Mouse (Mus musculus) heart, embryonic 16.5 days (tissue): ENCODE results near the gene Chmp6. TPM values are rescaled to one million over a fixed set of nuclear protein-coding genes. Genes with fewer than 3 reads are reported as not detected.
A peak's percentile ranks its signal among the peaks of the same experiment; 100 is the strongest.

Experiments
- ATAC-seq: fragments of 200-750 bp; cut with Nextera tagmentation; replicated peaks from 2 replicates; pipeline ENCODE4 v1.8.0; 2017; ENCODE audit warnings: moderate number of reproducible peaks; ENCODE audit not compliant: insufficient read depth, low FRiP score; ENCODE audit errors: extremely low read depth
- H3K27ac ChIP-seq: fragments of 300-500 bp; sonication (generic); 2 replicates; pipeline ENCODE4 v1.5.1; 2014; ENCODE audit warnings: mild to moderate bottlenecking, low read length, control low read depth, moderate library complexity
- H3K27me3 ChIP-seq: fragments of 300-500 bp; sonication (generic); 2 replicates; pipeline ENCODE4 v1.6.1; 2014; ENCODE audit warnings: low read length, mixed read lengths; ENCODE audit not compliant: control insufficient read depth, insufficient read depth
- H3K36me3 ChIP-seq: fragments of 300-500 bp; sonication (generic); 2 replicates; pipeline ENCODE4 v1.6.1; 2014; ENCODE audit not compliant: control insufficient read depth, insufficient read depth
- H3K4me1 ChIP-seq: fragments of 300-500 bp; sonication (generic); 2 replicates; pipeline ENCODE4 v1.6.1; 2014; ENCODE audit warnings: low read length, mixed read lengths; ENCODE audit not compliant: control insufficient read depth, insufficient read depth
- H3K4me2 ChIP-seq: fragments of 300-500 bp; sonication (generic); 2 replicates; pipeline ENCODE4 v1.6.1; 2014; ENCODE audit warnings: low read depth, mild to moderate bottlenecking, control low read depth, low read length
- H3K4me3 ChIP-seq: fragments of 300-500 bp; sonication (generic); 2 replicates; pipeline ENCODE4 v1.5.1; 2014; ENCODE audit warnings: mild to moderate bottlenecking, control low read depth, low read length
- H3K9ac ChIP-seq: fragments of 300-500 bp; sonication (generic); 2 replicates; pipeline ENCODE4 v1.6.1; 2014; ENCODE audit warnings: low read length, control low read depth
- H3K9me3 ChIP-seq: fragments of 300-500 bp; sonication (generic); replicated peaks from 2 replicates; pipeline ENCODE4 v1.6.1; 2016; ENCODE audit warnings: low read length; ENCODE audit not compliant: control insufficient read depth
- WGBS: fragments of 180-500 bp; shearing (Covaris S2); extraction: QIAGEN DNeasy Blood & Tissue Kit; methylation state at CpG from one replicate; pipeline ENCODE4 v1.1.7; 2014; 5-methylcytosine and 5-hydroxymethylcytosine counted together
- polyA plus RNA-seq: library from polyadenylated mRNA; unstranded; fragments of >200 nt; fragmentation: Nextera tagmentation; extraction: Ambion mirVana; gene quantifications from 2 replicates; pipeline ENCODE4 v1.2.1, GENCODE M21; 2015

The Chmp6 gene
- polyA plus RNA-seq, 1 experiment from 2014 or later, result 69.8 TPM

GRCm38 (mm10) chr11:119902891-119903290 is 10.3 kb upstream of the Chmp6 start:
- Histone ChIP-seq H3K4me2 (no peak overlapping the region), H3K27ac (no peak overlapping the region), H3K36me3 (peaks cover under 1% of the 10 kb centered on the region; the same call in 1 of the 2 replicates), H3K27me3 (peaks cover 4% of the 10 kb centered on the region), H3K9ac (no peak overlapping the region), H3K4me3 (no peak overlapping the region), H3K4me1 (no peaks in the 10 kb centered on the region), H3K9me3 (no peaks in the 10 kb centered on the region)
- WGBS, result 86% methylated on average over 4 of the region's 4 CpGs
- no peak for ATAC-seq

GRCm38 (mm10) chr11:119904621-119905286 is 8.5 kb upstream of the Chmp6 start:
- no peaks in the 10 kb centered on the region for H3K36me3 ChIP-seq
- no peak overlapping the region for H3K9ac ChIP-seq
- no peak overlapping the region for H3K4me2 ChIP-seq
- no peak for ATAC-seq
- H3K9me3 ChIP-seq, result no peaks in the 10 kb centered on the region
- H3K4me3 ChIP-seq, result no peak overlapping the region
- peaks cover 12% of the 10 kb centered on the region for H3K27me3 ChIP-seq
- 25% methylated on average over 5 of the region's 5 CpGs for WGBS
- H3K27ac ChIP-seq, result no peak overlapping the region
- H3K4me1 ChIP-seq, result peaks cover 1% of the 10 kb centered on the region; the same call in 1 of the 2 replicates

- Histone ChIP-seq H3K9ac (no peak overlapping the region), H3K27ac (no peak overlapping the region), H3K9me3 (no peaks in the 10 kb centered on the region), H3K36me3 (no peaks in the 10 kb centered on the region), H3K4me3 (no peak overlapping the region), H3K4me1 (peaks cover 6% of the 10 kb centered on the region; the same call in 1 of the 2 replicates), H3K27me3 (peaks cover 12% of the 10 kb centered on the region), H3K4me2 (no peak overlapping the region)
- WGBS, result 78% methylated on average over 5 of the region's 5 CpGs
- no peak for ATAC-seq
Observed at GRCm38 (mm10) chr11:119905794-119906193, 7.4 kb upstream of the Chmp6 start.

GRCm38 (mm10) chr11:119907006-119907650 is 6.1 kb upstream of the Chmp6 start:
- no peak overlapping the region for H3K9ac ChIP-seq
- no peak overlapping the region for H3K27ac ChIP-seq
- no peak overlapping the region for H3K4me3 ChIP-seq
- peaks cover 12% of the 10 kb centered on the region for H3K27me3 ChIP-seq
- no peak overlapping the region for H3K4me2 ChIP-seq
- peaks cover 6% of the 10 kb centered on the region; the same call in 1 of the 2 replicates for H3K4me1 ChIP-seq
- H3K36me3 ChIP-seq, result no peaks in the 10 kb centered on the region
- ATAC-seq, result no peak
- 32% methylated on average over 7 of the region's 7 CpGs for WGBS
- H3K9me3 ChIP-seq, result no peaks in the 10 kb centered on the region

GRCm38 (mm10) chr11:119907711-119908110 is 5.5 kb upstream of the Chmp6 start:
- Histone ChIP-seq H3K4me1 (peaks cover 6% of the 10 kb centered on the region; the same call in 1 of the 2 replicates), H3K4me3 (no peak overlapping the region), H3K9ac (no peak overlapping the region), H3K27ac (no peak overlapping the region), H3K27me3 (peaks cover 12% of the 10 kb centered on the region), H3K9me3 (no peaks in the 10 kb centered on the region), H3K4me2 (no peak overlapping the region), H3K36me3 (no peaks in the 10 kb centered on the region)
- no peak for ATAC-seq
- WGBS, result 38% methylated on average over 7 of the region's 7 CpGs

DNA sequence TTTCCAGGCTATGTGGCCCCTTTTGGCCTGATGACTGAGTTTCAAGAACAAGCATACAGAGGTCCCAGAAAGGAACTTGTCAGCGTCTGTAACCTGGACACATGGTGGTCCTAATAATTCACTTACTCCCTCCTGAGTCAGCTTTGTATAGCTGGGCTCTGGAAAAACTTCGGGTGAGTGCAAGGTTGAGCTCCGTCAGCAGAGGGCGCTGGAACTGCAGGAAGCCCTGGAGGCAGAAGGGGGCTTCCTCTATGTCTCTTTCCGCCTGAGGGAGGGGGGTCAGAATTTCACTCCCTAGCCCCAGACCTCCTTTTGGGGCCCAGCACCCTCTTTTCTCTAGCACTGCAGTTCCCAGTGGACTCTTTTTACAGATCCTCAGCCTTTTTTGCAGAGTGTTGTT is 3.8 kb upstream of the Chmp6 start:
- Histone ChIP-seq H3K4me3 (no peak overlapping the region), H3K27me3 (peaks cover 12% of the 10 kb centered on the region), H3K4me1 (peaks cover 13% of the 10 kb centered on the region), H3K36me3 (no peaks in the 10 kb centered on the region), H3K27ac (no peak overlapping the region), H3K4me2 (peak overlapping the region; percentile 41), H3K9me3 (no peaks in the 10 kb centered on the region), H3K9ac (peak overlapping the region; percentile 38; the same call in 1 of the 2 replicates)
- 3% methylated on average over 5 of the region's 5 CpGs for WGBS
- no peak for ATAC-seq

DNA sequence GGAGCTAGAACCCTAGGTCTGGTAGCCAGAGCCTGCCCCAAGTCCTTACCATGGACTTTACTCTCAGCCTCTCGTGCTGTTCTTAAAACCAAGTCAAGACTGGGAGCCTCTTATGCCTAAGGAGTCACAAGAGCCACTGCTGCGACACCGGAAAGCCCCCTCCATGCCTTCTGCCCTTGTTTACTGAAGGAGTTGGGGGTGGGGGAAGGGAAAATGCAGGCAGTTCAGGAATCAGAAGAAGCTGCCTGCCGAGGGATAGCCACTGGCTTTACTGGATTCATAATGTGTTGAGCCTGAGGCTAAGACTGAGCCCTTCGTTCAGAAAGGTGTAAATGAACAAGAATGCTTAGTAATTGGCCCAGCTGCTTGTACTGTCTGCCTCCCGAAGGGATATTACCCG is 396 bp upstream of the Chmp6 start:
- Histone ChIP-seq H3K27ac (no peak overlapping the region), H3K27me3 (peaks cover 8% of the 10 kb centered on the region), H3K36me3 (peaks cover 13% of the 10 kb centered on the region), H3K4me3 (peak overlapping the region; percentile 89), H3K9me3 (no peaks in the 10 kb centered on the region), H3K4me1 (peaks cover 31% of the 10 kb centered on the region), H3K9ac (peak overlapping the region; percentile 97), H3K4me2 (peak overlapping the region; percentile 93)
- ATAC-seq, result no peak
- WGBS, result 12% methylated on average over 7 of the region's 7 CpGs

DNA sequence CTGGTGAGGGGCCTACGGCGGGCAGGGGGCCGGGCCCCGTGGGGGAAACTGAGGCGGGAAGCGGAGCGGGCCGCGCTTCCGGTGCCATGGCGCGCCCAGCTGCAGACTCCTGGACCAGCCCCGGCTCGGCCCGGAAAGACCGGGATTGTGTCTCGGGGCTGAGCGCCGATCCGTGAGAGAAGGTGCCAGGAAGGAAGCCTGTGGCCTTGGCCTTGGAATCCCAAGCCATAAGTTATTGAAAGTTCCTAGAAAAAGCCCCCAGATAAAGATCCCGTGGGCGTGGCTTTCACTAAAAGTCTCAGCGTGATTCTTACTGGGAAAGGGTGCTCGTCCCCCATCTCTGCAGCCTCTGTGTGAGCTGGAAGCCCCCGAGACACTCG is 684 bp downstream of the Chmp6 start:
- H3K36me3 ChIP-seq, result peaks cover 22% of the 10 kb centered on the region
- WGBS, result 0% methylated on average over 26 of the region's 26 CpGs
- peak overlapping the region; percentile 79 for H3K27ac ChIP-seq
- H3K9me3 ChIP-seq, result no peaks in the 10 kb centered on the region
- no peaks in the 10 kb centered on the region; the same call in 1 of the 2 replicates for H3K27me3 ChIP-seq
- ATAC-seq, result peak; percentile 49
- peaks cover 31% of the 10 kb centered on the region for H3K4me1 ChIP-seq
- H3K4me2 ChIP-seq, result peak overlapping the region; percentile 93
- H3K4me3 ChIP-seq, result peak overlapping the region; percentile 89
- peak overlapping the region; percentile 97 for H3K9ac ChIP-seq

DNA sequence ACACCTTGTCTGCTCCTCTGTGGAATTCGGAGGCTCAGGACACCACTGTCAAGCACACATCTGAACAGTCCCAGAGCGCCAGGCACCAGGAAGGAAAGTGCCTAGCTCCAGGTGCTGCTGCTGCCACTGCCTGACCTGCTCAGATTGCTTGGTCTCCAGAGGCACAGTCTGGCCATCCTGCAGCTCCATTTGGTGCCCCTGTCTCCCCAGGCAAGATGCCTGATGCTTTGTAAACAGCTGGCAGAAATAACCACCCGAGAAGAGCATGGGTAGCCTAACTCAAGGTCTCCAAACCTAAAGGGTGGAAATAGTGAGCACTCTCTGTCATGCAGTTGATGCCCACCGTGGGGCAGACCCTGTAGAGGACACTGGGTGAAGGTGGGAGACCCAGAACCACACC is 1.1 kb downstream of the Chmp6 start:
- Histone ChIP-seq H3K4me1 (peaks cover 31% of the 10 kb centered on the region), H3K27me3 (no peaks in the 10 kb centered on the region), H3K4me2 (peak overlapping the region; percentile 93), H3K36me3 (peaks cover 25% of the 10 kb centered on the region), H3K4me3 (peak overlapping the region; percentile 89), H3K9me3 (no peaks in the 10 kb centered on the region), H3K9ac (peak overlapping the region; percentile 97), H3K27ac (peak overlapping the region; percentile 79; the same call in 1 of the 2 replicates)
- 18% methylated on average over 4 of the region's 4 CpGs for WGBS
- no peak for ATAC-seq
